Mouse (Mus musculus): ENCODE measurements around the gene Pitpnm1. TPM values are rescaled to one million over a fixed set of nuclear protein-coding genes. Genes with fewer than 3 reads are reported as not detected.

Pitpnm1 gene
- polyA plus RNA-seq, 1 experiment, result 14.8 TPM

DNA sequence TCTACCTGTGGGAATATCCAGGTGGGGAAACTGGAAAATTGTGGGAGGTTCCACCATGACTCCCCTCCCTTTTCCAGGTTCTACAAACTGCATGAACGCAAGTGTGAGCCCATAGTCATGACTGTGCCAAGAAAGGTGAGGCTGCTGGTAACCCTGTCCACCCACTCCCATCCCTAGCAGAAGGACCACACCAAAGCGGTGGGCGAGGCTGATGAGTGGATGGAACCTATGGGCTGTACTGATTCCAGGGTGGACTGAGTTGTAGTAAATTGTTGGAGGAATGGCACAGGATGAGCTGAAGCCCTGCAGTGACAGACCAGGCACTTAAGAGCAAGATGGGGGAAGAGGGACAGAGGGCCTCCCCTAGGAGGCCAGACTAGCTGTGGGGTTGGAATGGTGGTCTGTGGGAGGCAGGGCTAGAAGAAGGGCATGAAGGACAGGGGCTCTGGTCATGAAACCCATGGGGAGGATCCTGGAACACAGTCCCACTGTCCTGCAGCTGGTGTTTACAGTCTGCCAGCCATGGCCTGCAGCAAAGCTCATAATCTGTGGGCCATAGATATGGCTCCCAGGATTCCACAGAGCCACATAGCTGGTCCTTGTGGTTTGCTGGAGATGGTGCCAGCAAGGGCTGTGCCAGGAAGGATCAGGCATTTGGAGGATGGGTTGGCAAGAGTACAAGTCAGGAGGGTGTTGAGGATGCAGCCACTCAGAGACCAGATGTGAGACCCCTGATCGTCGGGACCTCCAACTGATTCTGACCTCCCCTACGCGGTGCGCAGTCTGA lies 52.8 kb downstream of the Pitpnm1 start:
- H3K27ac ChIP-seq (replicated peaks; ENCODE audit: low read depth, low read length), result no peak overlapping the region
- H3K4me1 ChIP-seq (ENCODE audit: control insufficient read depth, insufficient read depth, insufficient read length, low read length), result peaks cover 20% of the 10 kb centered on the region
- H3K4me3 ChIP-seq (ENCODE audit: insufficient read depth, low read depth, low read length), result no peak overlapping the region

DNA sequence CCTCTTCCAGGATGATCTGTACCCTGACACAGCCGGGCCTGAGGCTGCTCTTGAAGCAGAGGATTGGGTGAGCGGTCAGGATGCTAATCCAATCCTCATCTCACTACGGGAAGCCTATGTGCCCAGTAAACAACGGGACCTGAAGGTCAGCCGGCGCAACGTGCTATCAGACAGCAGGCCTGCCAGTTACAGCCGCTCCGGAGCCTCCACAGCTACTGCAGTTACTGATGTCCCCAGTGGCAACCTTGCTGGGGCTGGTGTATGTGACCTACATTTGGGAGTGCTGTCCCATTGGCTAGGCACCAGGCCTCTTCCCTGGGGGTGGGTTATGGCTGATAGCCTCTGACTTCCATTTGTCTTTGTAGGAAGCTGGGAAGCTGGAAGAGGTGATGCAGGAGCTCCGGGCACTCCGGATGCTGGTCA lies 53.4 kb downstream of the Pitpnm1 start, which contains the start of gene Ptprcap:
Ptprcap (plus strand) TSS at position 373 of the 423 bp plus-strand sequence.
- H3K27ac ChIP-seq (replicated peaks; ENCODE audit: low read depth, low read length), result no peak within 1 kb of the TSS

DNA sequence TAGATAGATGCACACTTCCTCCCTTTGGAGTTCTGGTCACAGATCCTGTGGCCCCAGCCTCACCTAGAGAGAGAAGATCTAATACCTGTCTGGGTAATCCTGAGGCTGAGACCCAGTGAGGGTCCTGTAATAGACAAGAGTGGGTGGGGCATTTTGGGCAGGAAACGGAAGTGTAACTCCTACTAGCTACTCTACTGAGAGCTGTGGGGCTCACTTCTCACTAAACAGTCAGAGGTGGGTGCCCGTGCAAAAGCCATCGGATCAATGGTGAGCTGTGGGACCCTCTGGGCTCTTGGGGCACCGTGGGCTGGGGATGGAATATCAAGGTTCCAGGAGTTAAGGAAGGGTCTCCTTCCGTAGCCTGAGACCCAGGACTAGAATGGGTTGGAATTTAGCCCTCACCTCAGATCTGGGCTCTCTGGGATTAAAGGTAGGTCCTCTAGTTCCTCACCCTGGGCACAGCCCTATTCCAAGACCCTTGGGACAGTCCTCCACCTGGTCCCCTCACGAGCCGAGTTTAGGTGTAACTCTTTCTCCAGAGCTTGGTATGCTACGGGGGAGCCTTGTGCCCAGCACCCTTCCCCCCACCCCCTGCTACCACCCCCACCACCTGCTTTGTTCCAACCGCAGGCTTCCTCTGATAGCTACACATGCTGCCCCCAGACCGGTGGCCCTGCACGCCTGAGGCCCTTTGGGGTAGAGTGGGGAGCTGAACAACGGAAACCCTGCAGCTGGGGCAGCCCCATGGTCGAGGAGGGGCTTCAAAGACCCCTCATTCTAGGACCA lies 54.8 kb downstream of the Pitpnm1 start:
- Histone ChIP-seq H3K4me1 (ENCODE audit: control insufficient read depth, insufficient read depth, insufficient read length, low read length) (peaks cover 10% of the 10 kb centered on the region), H3K4me3 (ENCODE audit: insufficient read depth, low read depth, low read length) (0 out of 2 replicates have a peak overlapping the region, but pooled peaks have one; percentile 2), H3K27ac (replicated peaks; ENCODE audit: low read depth, low read length) (no peak overlapping the region)

More for the DNA sequence above, 53.4 kb downstream of the Pitpnm1 start, which contains the start of gene Ptprcap:
- Histone ChIP-seq H3K4me3 (ENCODE audit: insufficient read depth, low read depth, low read length) (0 out of 2 replicates have a peak within 1 kb of the TSS, but pooled peaks have one; percentile 2), H3K4me1 (ENCODE audit: control insufficient read depth, insufficient read depth, insufficient read length, low read length) (peaks cover 15% of the 10 kb centered on the region)

DNA sequence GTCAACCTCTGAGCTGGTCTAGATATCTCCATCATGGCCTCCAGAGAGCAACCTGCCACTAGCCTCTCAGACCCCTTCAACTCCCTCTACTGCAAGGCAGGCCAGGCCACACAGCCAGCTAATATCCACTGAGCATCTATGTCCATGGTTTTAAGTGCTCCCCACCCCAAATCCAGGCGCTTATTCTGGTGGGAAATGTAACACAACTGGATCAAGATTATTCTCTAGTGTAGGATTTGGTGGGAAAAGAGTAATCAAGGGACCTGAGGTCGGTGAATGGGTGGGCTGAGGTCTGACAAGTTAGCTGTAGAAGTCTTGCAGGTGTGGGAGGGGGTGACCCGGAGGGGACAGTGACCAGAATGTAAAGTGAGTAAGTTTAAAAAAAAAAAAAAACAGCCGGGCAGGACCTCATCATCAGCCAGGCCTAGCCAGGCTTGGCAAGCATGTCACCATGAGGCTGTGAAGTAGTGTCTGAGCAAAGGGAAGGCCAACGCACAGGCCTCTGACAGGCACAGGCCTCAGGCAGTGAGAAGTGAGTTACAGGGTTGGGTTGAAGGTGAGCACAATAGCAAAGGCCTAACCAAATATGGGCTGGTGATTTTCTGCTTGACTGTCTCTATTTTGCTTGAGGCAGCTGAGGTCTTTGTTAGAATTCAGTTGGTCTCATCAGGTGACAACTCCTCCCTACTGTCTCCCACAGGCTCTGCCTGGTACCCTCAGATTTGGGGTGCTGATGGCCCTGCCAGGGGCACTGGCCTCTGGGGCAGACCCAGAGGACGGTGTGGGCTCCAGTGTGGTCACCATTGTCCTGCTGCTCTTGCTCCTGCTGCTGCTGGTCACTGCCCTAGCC lies 55.6 kb downstream of the Pitpnm1 start:
- H3K4me3 ChIP-seq (ENCODE audit: insufficient read depth, low read depth, low read length), result no peak overlapping the region
- peaks cover 5% of the 10 kb centered on the region for H3K4me1 ChIP-seq (ENCODE audit: control insufficient read depth, insufficient read depth, insufficient read length, low read length)
- H3K27ac ChIP-seq (replicated peaks; ENCODE audit: low read depth, low read length), result no peak overlapping the region

DNA sequence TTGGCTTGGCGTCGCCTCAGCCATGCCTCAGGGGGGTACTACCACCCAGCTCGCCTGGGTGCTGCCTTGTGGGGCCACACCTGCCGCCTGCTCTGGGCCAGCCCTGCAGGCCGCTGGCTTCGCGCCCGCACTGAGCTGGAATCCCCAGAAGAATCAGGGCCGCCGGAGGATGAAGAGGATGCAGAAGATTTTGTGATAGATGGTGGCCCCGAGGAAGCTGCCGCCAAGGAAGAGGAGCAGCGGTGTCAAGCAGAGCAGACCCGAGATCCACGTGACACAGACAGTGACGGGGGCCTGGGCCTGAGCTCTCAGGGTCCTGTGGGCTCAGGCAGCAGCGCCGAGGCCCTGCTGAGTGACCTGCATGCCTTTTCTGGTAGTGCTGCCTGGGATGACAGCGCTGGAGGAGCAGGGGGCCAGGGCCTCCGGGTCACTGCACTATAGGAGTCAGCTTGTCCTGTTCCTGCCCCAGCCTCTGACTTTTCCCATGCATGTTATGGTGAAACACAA lies 56.3 kb downstream of the Pitpnm1 start:
- H3K27ac ChIP-seq (replicated peaks; ENCODE audit: low read depth, low read length), result no peak overlapping the region
- H3K4me3 ChIP-seq (ENCODE audit: insufficient read depth, low read depth, low read length), result no peak overlapping the region
- peaks cover 5% of the 10 kb centered on the region for H3K4me1 ChIP-seq (ENCODE audit: control insufficient read depth, insufficient read depth, insufficient read length, low read length)

DNA sequence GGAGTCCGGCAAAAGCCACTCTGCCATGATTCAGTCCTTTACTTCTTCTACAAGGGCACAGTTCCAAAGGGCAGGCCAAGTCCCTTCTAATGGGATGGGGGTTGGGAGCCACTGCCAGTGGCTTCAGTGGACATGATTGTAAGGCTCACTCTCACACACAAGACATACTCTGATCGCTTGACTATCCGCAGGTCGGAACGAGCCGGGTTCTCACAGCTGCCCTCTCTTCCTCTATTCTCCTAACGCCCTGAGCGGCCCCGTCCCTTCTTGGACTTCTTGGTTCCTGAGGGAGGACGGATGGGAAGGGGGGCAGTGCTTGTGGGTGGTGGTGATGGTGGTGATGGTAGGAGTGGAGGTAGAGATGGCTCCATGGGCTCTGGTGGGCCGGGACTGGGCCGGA lies 57.0 kb downstream of the Pitpnm1 start:
- Histone ChIP-seq H3K4me1 (ENCODE audit: control insufficient read depth, insufficient read depth, insufficient read length, low read length) (peaks cover 5% of the 10 kb centered on the region), H3K4me3 (ENCODE audit: insufficient read depth, low read depth, low read length) (no peak overlapping the region), H3K27ac (replicated peaks; ENCODE audit: low read depth, low read length) (no peak overlapping the region)

DNA sequence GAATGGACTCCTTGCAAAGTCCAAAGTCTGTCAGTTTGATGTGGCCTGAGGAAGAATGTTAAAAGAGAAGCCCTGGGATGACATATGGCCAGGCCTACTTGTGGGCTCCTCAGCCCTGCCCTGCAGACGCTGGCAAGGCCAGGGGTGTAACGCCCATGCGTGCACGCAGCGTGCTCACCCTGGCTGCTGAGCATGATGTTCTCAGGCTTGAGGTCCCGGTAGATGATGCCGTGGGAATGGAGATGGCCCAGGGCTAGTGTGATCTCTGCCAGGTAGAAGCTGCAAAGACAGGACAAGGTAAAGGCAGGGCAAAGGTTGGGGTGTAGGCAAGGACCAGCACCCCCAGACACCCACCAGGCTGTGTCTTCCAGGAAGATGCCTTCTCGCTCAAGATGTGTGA lies 59.3 kb downstream of the Pitpnm1 start:
- Histone ChIP-seq H3K27ac (replicated peaks; ENCODE audit: low read depth, low read length) (no peak overlapping the region), H3K4me1 (ENCODE audit: control insufficient read depth, insufficient read depth, insufficient read length, low read length) (peaks cover 7% of the 10 kb centered on the region), H3K4me3 (ENCODE audit: insufficient read depth, low read depth, low read length) (no peak overlapping the region)

DNA sequence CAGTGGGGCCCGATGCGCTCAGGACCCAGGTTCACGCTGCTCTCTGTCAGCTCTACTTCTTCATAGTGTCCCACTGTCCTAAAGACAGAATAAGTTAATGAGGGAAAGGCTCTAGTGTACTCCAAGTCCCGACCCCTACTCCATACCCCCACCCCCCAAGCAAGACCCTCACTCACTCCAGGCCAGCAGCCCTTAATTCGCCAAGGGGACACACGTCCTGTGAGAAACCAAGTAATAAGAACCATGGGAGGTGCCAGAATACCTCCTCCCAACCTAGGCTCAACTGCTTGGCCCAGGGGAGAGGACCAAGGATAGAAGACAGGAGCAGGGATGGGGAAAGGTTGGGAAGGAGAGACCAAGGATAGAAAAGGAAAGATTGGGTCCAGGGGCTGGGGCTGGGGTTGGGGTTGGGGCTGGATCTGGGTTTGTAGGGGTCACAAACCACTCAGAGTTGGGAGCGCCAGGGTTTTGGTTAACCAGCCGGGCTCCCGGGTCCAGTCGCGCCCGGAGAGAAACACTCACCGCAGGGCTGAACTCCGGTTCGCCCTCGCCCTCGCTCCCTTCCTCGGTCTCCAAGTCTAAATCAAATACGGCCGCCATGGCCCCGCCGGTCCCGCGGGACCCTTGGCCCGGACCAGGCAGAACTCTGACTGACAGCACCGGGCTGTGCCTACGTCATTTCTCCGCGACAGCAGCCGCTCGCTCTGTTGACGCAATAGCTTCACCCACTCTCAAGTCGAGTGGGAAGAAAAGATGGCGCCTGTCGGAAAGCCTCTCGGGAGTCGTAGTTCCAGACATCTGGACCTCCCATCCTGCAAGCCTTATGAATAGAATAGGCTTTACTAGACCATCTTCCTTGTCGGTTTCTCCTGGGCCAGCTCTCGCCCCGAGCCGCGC lies 63.1 kb downstream of the Pitpnm1 start, which contains the start of gene Rps6kb2:
Rps6kb2 (minus strand) TSS at position 709 of the 897 bp plus-strand sequence.
- Histone ChIP-seq H3K4me3 (ENCODE audit: insufficient read depth, low read depth, low read length) (peak within 1 kb of the TSS; percentile 89), H3K27ac (replicated peaks; ENCODE audit: low read depth, low read length) (peak within 1 kb of the TSS; percentile 43), H3K4me1 (ENCODE audit: control insufficient read depth, insufficient read depth, insufficient read length, low read length) (peaks cover 7% of the 10 kb centered on the region)

DNA sequence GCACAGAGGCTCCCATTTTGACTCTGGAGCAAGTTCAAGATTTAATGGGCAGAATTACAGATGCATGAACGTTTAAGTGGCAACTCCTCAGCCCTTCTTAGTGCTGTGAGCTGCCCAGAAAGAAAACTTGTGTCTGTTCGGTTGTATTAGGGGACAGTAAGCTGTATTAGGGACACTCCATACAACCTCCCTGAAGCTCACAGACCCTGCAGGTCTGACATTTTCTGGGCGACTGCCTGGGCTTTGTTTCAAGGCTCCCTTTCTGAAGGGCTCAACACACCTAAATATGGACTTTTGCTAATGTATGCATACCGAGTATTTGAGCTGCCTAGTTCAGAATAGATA lies 63.7 kb downstream of the Pitpnm1 start:
- Histone ChIP-seq H3K4me1 (ENCODE audit: control insufficient read depth, insufficient read depth, insufficient read length, low read length) (peaks cover 7% of the 10 kb centered on the region), H3K4me3 (ENCODE audit: insufficient read depth, low read depth, low read length) (peak overlapping the region; percentile 57), H3K27ac (replicated peaks; ENCODE audit: low read depth, low read length) (peak overlapping the region; percentile 33)

Other genes with a start within 250 kb of the Pitpnm1 start
- gene Chka, start 248.2 kb upstream of the Pitpnm1 start, polyA plus RNA-seq (2012; ENCODE audit: insufficient read depth, insufficient read length, missing spikeins), result 6.9 and 11.2 TPM in 2 replicates
- gene Tcirg1, start 192.9 kb upstream of the Pitpnm1 start, polyA plus RNA-seq (2012; ENCODE audit: insufficient read depth, insufficient read length, missing spikeins), result 5.3 and 7.7 TPM in 2 replicates
- 1,010 and 1,143 TPM in 2 replicates for gene Ndufs8, start 187.2 kb upstream of the Pitpnm1 start, polyA plus RNA-seq (2012; ENCODE audit: insufficient read depth, insufficient read length, missing spikeins)
- gene Aldh3b1, start 170.2 kb upstream of the Pitpnm1 start, polyA plus RNA-seq (2012; ENCODE audit: insufficient read depth, insufficient read length, missing spikeins), result 1.8 and 2.2 TPM in 2 replicates
- gene Unc93b1, start 164.8 kb upstream of the Pitpnm1 start, polyA plus RNA-seq (2012; ENCODE audit: insufficient read depth, insufficient read length, missing spikeins), result 25.3 and 25.4 TPM in 2 replicates
- not detected in 2 replicates for gene Aldh3b3, start 141.4 kb upstream of the Pitpnm1 start, polyA plus RNA-seq (2012; ENCODE audit: insufficient read depth, insufficient read length, missing spikeins)
- gene Aldh3b2, start 127.7 kb upstream of the Pitpnm1 start, polyA plus RNA-seq (2012; ENCODE audit: insufficient read depth, insufficient read length, missing spikeins), result 6.9 and 13.4 TPM in 2 replicates
- gene Acy3, start 113.4 kb upstream of the Pitpnm1 start, polyA plus RNA-seq (2012; ENCODE audit: insufficient read depth, insufficient read length, missing spikeins), result 33.3 and 40.6 TPM in 2 replicates
- gene Tbx10, start 107.2 kb upstream of the Pitpnm1 start, polyA plus RNA-seq (2012; ENCODE audit: insufficient read depth, insufficient read length, missing spikeins), result not detected in 2 replicates
- gene Nudt8, start 99.4 kb upstream of the Pitpnm1 start, polyA plus RNA-seq (2012; ENCODE audit: insufficient read depth, insufficient read length, missing spikeins), result 24.5 and 49.5 TPM in 2 replicates
- not detected in 2 replicates for gene Gm49405, start 99.4 kb upstream of the Pitpnm1 start, polyA plus RNA-seq (2012; ENCODE audit: insufficient read depth, insufficient read length, missing spikeins)
- gene Doc2g, start 96.7 kb upstream of the Pitpnm1 start, polyA plus RNA-seq (2012; ENCODE audit: insufficient read depth, insufficient read length, missing spikeins), result 1.1 and 1.8 TPM in 2 replicates
- gene Ndufv1, start 87.2 kb upstream of the Pitpnm1 start, polyA plus RNA-seq (2012; ENCODE audit: insufficient read depth, insufficient read length, missing spikeins), result 1,127 and 1,213 TPM in 2 replicates
- 362 and 451 TPM in 2 replicates for gene Gstp1, start 62.0 kb upstream of the Pitpnm1 start, polyA plus RNA-seq (2012; ENCODE audit: insufficient read depth, insufficient read length, missing spikeins)
- gene Gstp2, start 54.0 kb upstream of the Pitpnm1 start, polyA plus RNA-seq (2012; ENCODE audit: insufficient read depth, insufficient read length, missing spikeins), result 14.8 and 26.0 TPM in 2 replicates
- 2.3 and 4.2 TPM in 2 replicates for gene Gstp3, start 40.4 kb upstream of the Pitpnm1 start, polyA plus RNA-seq (2012; ENCODE audit: insufficient read depth, insufficient read length, missing spikeins)
- gene Cabp2, start 18.4 kb upstream of the Pitpnm1 start, polyA plus RNA-seq (2012; ENCODE audit: insufficient read depth, insufficient read length, missing spikeins), result not detected in 2 replicates
- 78.5 and 101 TPM in 2 replicates for gene Cdk2ap2, start 2.8 kb upstream of the Pitpnm1 start, polyA plus RNA-seq (2012; ENCODE audit: insufficient read depth, insufficient read length, missing spikeins)
- 62.7 and 65.2 TPM in 2 replicates for gene Aip, start 25.9 kb downstream of the Pitpnm1 start, polyA plus RNA-seq (2012; ENCODE audit: insufficient read depth, insufficient read length, missing spikeins)
- gene Gpr152, start 39.8 kb downstream of the Pitpnm1 start, polyA plus RNA-seq (2012; ENCODE audit: insufficient read depth, insufficient read length, missing spikeins), result not detected in 2 replicates
- not detected in 2 replicates for gene Cabp4, start 44.0 kb downstream of the Pitpnm1 start, polyA plus RNA-seq (2012; ENCODE audit: insufficient read depth, insufficient read length, missing spikeins)
- 103 and 112 TPM in 2 replicates for gene Coro1b, start 48.6 kb downstream of the Pitpnm1 start, polyA plus RNA-seq (2012; ENCODE audit: insufficient read depth, insufficient read length, missing spikeins)
- gene Ptprcap, start 53.6 kb downstream of the Pitpnm1 start, polyA plus RNA-seq (2012; ENCODE audit: insufficient read depth, insufficient read length, missing spikeins), result 1.3 and 3.3 TPM in 2 replicates
- 17.2 and 17.7 TPM in 2 replicates for gene Rps6kb2, start 63.4 kb downstream of the Pitpnm1 start, polyA plus RNA-seq (2012; ENCODE audit: insufficient read depth, insufficient read length, missing spikeins)
- 2.1 and 3.1 TPM in 2 replicates for gene Carns1, start 75.5 kb downstream of the Pitpnm1 start, polyA plus RNA-seq (2012; ENCODE audit: insufficient read depth, insufficient read length, missing spikeins)
- 0.83 TPM in 1 of 2 replicates, not detected in the other for gene Tbc1d10c, start 91.3 kb downstream of the Pitpnm1 start, polyA plus RNA-seq (2012; ENCODE audit: insufficient read depth, insufficient read length, missing spikeins)
- gene Ppp1ca, start 92.1 kb downstream of the Pitpnm1 start, polyA plus RNA-seq (2012; ENCODE audit: insufficient read depth, insufficient read length, missing spikeins), result 265 and 309 TPM in 2 replicates
- 4.4 and 7.6 TPM in 2 replicates for gene Rad9a, start 101.7 kb downstream of the Pitpnm1 start, polyA plus RNA-seq (2012; ENCODE audit: insufficient read depth, insufficient read length, missing spikeins)
- not detected in 2 replicates for gene Clcf1, start 114.2 kb downstream of the Pitpnm1 start, polyA plus RNA-seq (2012; ENCODE audit: insufficient read depth, insufficient read length, missing spikeins)
- not detected in 2 replicates for gene AC109138.7, start 114.4 kb downstream of the Pitpnm1 start, polyA plus RNA-seq (2012; ENCODE audit: insufficient read depth, insufficient read length, missing spikeins)
- 63.7 and 81.4 TPM in 2 replicates for gene Pold4, start 131.9 kb downstream of the Pitpnm1 start, polyA plus RNA-seq (2012; ENCODE audit: insufficient read depth, insufficient read length, missing spikeins)
- 3.3 and 4.8 TPM in 2 replicates for gene Ssh3, start 169.2 kb downstream of the Pitpnm1 start, polyA plus RNA-seq (2012; ENCODE audit: insufficient read depth, insufficient read length, missing spikeins)
- 0.87 TPM in 1 of 2 replicates, not detected in the other for gene Ankrd13d, start 183.1 kb downstream of the Pitpnm1 start, polyA plus RNA-seq (2012; ENCODE audit: insufficient read depth, insufficient read length, missing spikeins)
- 30.7 and 35.9 TPM in 2 replicates for gene Grk2, start 206.2 kb downstream of the Pitpnm1 start, polyA plus RNA-seq (2012; ENCODE audit: insufficient read depth, insufficient read length, missing spikeins)